Mouse (Mus musculus) spleen, embryonic (tissue): ENCODE measurements around the gene Fbxo24.

Experiments used
- CTCF ChIA-PET: fragments of 350-600 bp; sonication (Branson Sonifier 250); formaldehyde crosslinking; loops from one replicate; lab custom pipeline; 2022; lab: Charles Lee

Gene Fbxo24

GRCm38 (mm10) chr5:137645091-137645651 is 16.4 kb upstream of the Fbxo24 start:
- CTCF ChIA-PET, result interaction anchor here (0.5 to 0.6 kb wide), 2 partner anchors 104 to 142 kb away, joined by 3 read pairs; partner anchors contain the start of gene Mepce

GRCm38 (mm10) chr5:137644484-137644883 is 15.7 kb upstream of the Fbxo24 start:
- CTCF ChIA-PET, result interaction anchor here (0.5 to 0.6 kb wide), 2 partner anchors 104 to 143 kb away, joined by 3 read pairs; partner anchors contain the start of gene Mepce

- CTCF ChIA-PET, result interaction anchor here (1.1 kb wide), 1 partner anchor 9 kb away, joined by 5 read pairs; no protein-coding TSS in a partner anchor
These were observed 14.1 kb upstream of the Fbxo24 start for GRCm38 (mm10) chr5:137642886-137643285.

GRCm38 (mm10) chr5:137641054-137641453 is 12.3 kb upstream of the Fbxo24 start, which contains the start of gene Sap25:
Gene Sap25 (plus strand): TSS chr5:137641334.
- CTCF ChIA-PET, result no interaction called here

GRCm38 (mm10) chr5:137639472-137639871 is 10.7 kb upstream of the Fbxo24 start:
- CTCF ChIA-PET, result no interaction called here

GRCm38 (mm10) chr5:137633397-137634084 is 4.7 kb upstream of the Fbxo24 start:
- CTCF ChIA-PET, result no interaction called here

- CTCF ChIA-PET, result interaction anchor here (0.8 kb wide), 1 partner anchor 20 kb away, joined by 4 read pairs; no protein-coding TSS in a partner anchor
These were observed 2.8 kb upstream of the Fbxo24 start for GRCm38 (mm10) chr5:137631591-137631990.

GRCm38 (mm10) chr5:137631171-137631570 is 2.4 kb upstream of the Fbxo24 start:
- CTCF ChIA-PET, result interaction anchor here (0.6 to 0.8 kb wide), 2 partner anchors 21 to 1760 kb away, joined by 4 to 12 read pairs; no protein-coding TSS in a partner anchor

- CTCF ChIA-PET, result interaction anchor here (0.6 kb wide), 1 partner anchor 1759 kb away, joined by 12 read pairs; no protein-coding TSS in a partner anchor
These were observed 1.8 kb upstream of the Fbxo24 start for GRCm38 (mm10) chr5:137630602-137631001.

- CTCF ChIA-PET, result no interaction called here
These were observed 1.2 kb upstream of the Fbxo24 start for GRCm38 (mm10) chr5:137629906-137630545.

- CTCF ChIA-PET, result no interaction called here
These were observed 512 bp upstream of the Fbxo24 start for GRCm38 (mm10) chr5:137629306-137629721.

GRCm38 (mm10) chr5:137627991-137628390 is 811 bp downstream of the Fbxo24 start:
- CTCF ChIA-PET, result interaction anchor here (0.5 to 1.2 kb wide), 3 partner anchors 26 to 1665 kb away, joined by 3 to 5 read pairs (median 3); no protein-coding TSS in a partner anchor

GRCm38 (mm10) chr5:137623937-137624530 is 4.8 kb downstream of the Fbxo24 start:
- CTCF ChIA-PET, result no interaction called here

- CTCF ChIA-PET, result interaction anchor here (0.7 kb wide), 1 partner anchor 1751 kb away, joined by 4 read pairs; no protein-coding TSS in a partner anchor
These were observed 13.5 kb downstream of the Fbxo24 start for GRCm38 (mm10) chr5:137615347-137615746.

GRCm38 (mm10) chr5:137614921-137615320 is 13.9 kb downstream of the Fbxo24 start:
- CTCF ChIA-PET, result interaction anchor here (0.7 kb wide), 1 partner anchor 1750 kb away, joined by 4 read pairs; no protein-coding TSS in a partner anchor

GRCm38 (mm10) chr5:137613550-137613949 is 15.3 kb downstream of the Fbxo24 start, which contains the start of gene Pcolce:
Gene Pcolce (minus strand): TSS chr5:137613784.
- CTCF ChIA-PET, result interaction anchor here (0.7 kb wide), 1 partner anchor 509 kb away, joined by 3 read pairs; no protein-coding TSS in a partner anchor

GRCm38 (mm10) chr5:137613076-137613475 is 15.7 kb downstream of the Fbxo24 start:
- CTCF ChIA-PET, result no interaction called here

GRCm38 (mm10) chr5:137611245-137611602 is 17.6 kb downstream of the Fbxo24 start:
- CTCF ChIA-PET, result interaction anchor here (0.7 kb wide), 2 partner anchors 15 to 38 kb away, joined by 3 to 4 read pairs; no protein-coding TSS in a partner anchor

GRCm38 (mm10) chr5:137610548-137611244 is 18.1 kb downstream of the Fbxo24 start:
- CTCF ChIA-PET, result no interaction called here

GRCm38 (mm10) chr5:137610056-137610455 is 18.7 kb downstream of the Fbxo24 start:
- CTCF ChIA-PET, result no interaction called here

GRCm38 (mm10) chr5:137609292-137609691 is 19.5 kb downstream of the Fbxo24 start:
- CTCF ChIA-PET, result no interaction called here
